Mouse (Mus musculus): ENCODE measurements around the gene Ptgis.

Ptgis gene

GRCm38 (mm10) chr2:167188315-167189207 is 51.8 kb downstream of the Ptgis start:
- peak; percentile 76 for DNase-seq

- DNase-seq: no peak
Measured at GRCm38 (mm10) chr2:167187119-167187518, 53.3 kb downstream of the Ptgis start.

GRCm38 (mm10) chr2:167186544-167186943 is 53.9 kb downstream of the Ptgis start:
- DNase-seq: no peak

GRCm38 (mm10) chr2:167186003-167186402 is 54.4 kb downstream of the Ptgis start:
- no peak for DNase-seq

GRCm38 (mm10) chr2:167185432-167185831 is 55.0 kb downstream of the Ptgis start:
- no peak for DNase-seq

- DNase-seq: no peak
Measured at GRCm38 (mm10) chr2:167181662-167182389, 58.6 kb downstream of the Ptgis start.

- no peak for DNase-seq
Measured at GRCm38 (mm10) chr2:167181096-167181495, 59.3 kb downstream of the Ptgis start.

- DNase-seq: no peak
Measured at GRCm38 (mm10) chr2:167179301-167179700, 61.1 kb downstream of the Ptgis start.

- DNase-seq: no peak
Measured at GRCm38 (mm10) chr2:167177231-167177641, 63.2 kb downstream of the Ptgis start.

- peak; percentile 18 for DNase-seq
Measured at GRCm38 (mm10) chr2:167175284-167175683, 65.1 kb downstream of the Ptgis start.

- DNase-seq: peak; percentile 43
Measured at GRCm38 (mm10) chr2:167173051-167173875, 67.1 kb downstream of the Ptgis start.

GRCm38 (mm10) chr2:167167515-167168212 is 72.7 kb downstream of the Ptgis start:
- peak; percentile 29 for DNase-seq

- DNase-seq: no peak
Measured at GRCm38 (mm10) chr2:167163600-167163999, 76.8 kb downstream of the Ptgis start.

GRCm38 (mm10) chr2:167163134-167163533 is 77.3 kb downstream of the Ptgis start:
- DNase-seq: no peak

GRCm38 (mm10) chr2:167162516-167163021 is 77.8 kb downstream of the Ptgis start:
- peak; percentile 17 for DNase-seq

GRCm38 (mm10) chr2:167159721-167160120 is 80.7 kb downstream of the Ptgis start:
- no peak for DNase-seq

GRCm38 (mm10) chr2:167158780-167159179 is 81.6 kb downstream of the Ptgis start:
- DNase-seq: no peak

- no peak for DNase-seq
Measured at GRCm38 (mm10) chr2:167156118-167156715, 84.2 kb downstream of the Ptgis start.

GRCm38 (mm10) chr2:167155541-167155973 is 84.8 kb downstream of the Ptgis start:
- no peak for DNase-seq

- DNase-seq: no peak
Measured at GRCm38 (mm10) chr2:167150880-167151279, 89.5 kb downstream of the Ptgis start.

- no peak for DNase-seq
Measured at GRCm38 (mm10) chr2:167150135-167150534, 90.3 kb downstream of the Ptgis start.

- no peak for DNase-seq
Measured at GRCm38 (mm10) chr2:167149035-167149434, 91.4 kb downstream of the Ptgis start.

Data from kidney, adult 9 months (tissue).